Mouse (Mus musculus): Measurements from ENCODE around the gene Pde4d.

Gene Pde4d

GRCm38 (mm10) chr13:109279211-109279610 is 829.5 kb downstream of the Pde4d start:
- in situ Hi-C loops (cut with MboI, MseI), result loop anchor here (10.0 kb wide), 1 partner anchor 1386 kb away; no protein-coding TSS in a partner anchor

GRCm38 (mm10) chr13:109280433-109280832 is 830.7 kb downstream of the Pde4d start:
- in situ Hi-C loops (cut with MboI, MseI), result no loop called here

- in situ Hi-C loops (cut with MboI, MseI), result no loop called here
Measured at GRCm38 (mm10) chr13:109287465-109287864, 837.7 kb downstream of the Pde4d start.

- in situ Hi-C loops (cut with MboI, MseI), result no loop called here
Measured at GRCm38 (mm10) chr13:109290922-109291321, 841.2 kb downstream of the Pde4d start.

GRCm38 (mm10) chr13:109293011-109293410 is 843.3 kb downstream of the Pde4d start:
- in situ Hi-C loops (cut with MboI, MseI), result no loop called here

GRCm38 (mm10) chr13:109296347-109297037 is 846.7 kb downstream of the Pde4d start:
- in situ Hi-C loops (cut with MboI, MseI), result no loop called here

- in situ Hi-C loops (cut with MboI, MseI), result no loop called here
Measured at GRCm38 (mm10) chr13:109298852-109299251, 849.1 kb downstream of the Pde4d start.

- in situ Hi-C loops (cut with MboI, MseI), result no loop called here
Measured at GRCm38 (mm10) chr13:109299511-109300250, 849.9 kb downstream of the Pde4d start.

- in situ Hi-C loops (cut with MboI, MseI), result no loop called here
Measured at GRCm38 (mm10) chr13:109312542-109312941, 862.8 kb downstream of the Pde4d start.

GRCm38 (mm10) chr13:109315608-109316007 is 865.9 kb downstream of the Pde4d start:
- in situ Hi-C loops (cut with MboI, MseI), result no loop called here

GRCm38 (mm10) chr13:109317644-109318043 is 867.9 kb downstream of the Pde4d start:
- in situ Hi-C loops (cut with MboI, MseI), result no loop called here

- in situ Hi-C loops (cut with MboI, MseI), result no loop called here
Measured at GRCm38 (mm10) chr13:109318434-109318998, 868.8 kb downstream of the Pde4d start.

- in situ Hi-C loops (cut with MboI, MseI), result no loop called here
Measured at GRCm38 (mm10) chr13:109326061-109326460, 876.3 kb downstream of the Pde4d start.

- in situ Hi-C loops (cut with MboI, MseI), result no loop called here
Measured at GRCm38 (mm10) chr13:109331563-109331962, 881.8 kb downstream of the Pde4d start.

- in situ Hi-C loops (cut with MboI, MseI), result loop anchor here (5.0 to 10.0 kb wide), 2 partner anchors 107 to 210 kb away; no protein-coding TSS in a partner anchor
Measured at GRCm38 (mm10) chr13:109341902-109342301, 892.2 kb downstream of the Pde4d start.

- in situ Hi-C loops (cut with MboI, MseI), result loop anchor here (5.0 to 10.0 kb wide), 2 partner anchors 108 to 210 kb away; no protein-coding TSS in a partner anchor
Measured at GRCm38 (mm10) chr13:109342469-109342868, 892.7 kb downstream of the Pde4d start.

GRCm38 (mm10) chr13:109343596-109343995 is 893.8 kb downstream of the Pde4d start:
- in situ Hi-C loops (cut with MboI, MseI), result loop anchor here (5.0 to 10.0 kb wide), 2 partner anchors 109 to 209 kb away; no protein-coding TSS in a partner anchor

- in situ Hi-C loops (cut with MboI, MseI), result loop anchor here (10.0 kb wide), 1 partner anchor 113 kb away; no protein-coding TSS in a partner anchor
Measured at GRCm38 (mm10) chr13:109347770-109348169, 898.0 kb downstream of the Pde4d start.

GRCm38 (mm10) chr13:109348316-109348715 is 898.6 kb downstream of the Pde4d start:
- in situ Hi-C loops (cut with MboI, MseI), result loop anchor here (10.0 kb wide), 1 partner anchor 114 kb away; no protein-coding TSS in a partner anchor

GRCm38 (mm10) chr13:109350100-109350499 is 900.4 kb downstream of the Pde4d start:
- in situ Hi-C loops (cut with MboI, MseI), result no loop called here

GRCm38 (mm10) chr13:109354017-109354416 is 904.3 kb downstream of the Pde4d start:
- in situ Hi-C loops (cut with MboI, MseI), result no loop called here

GRCm38 (mm10) chr13:109356252-109356651 is 906.5 kb downstream of the Pde4d start:
- in situ Hi-C loops (cut with MboI, MseI), result no loop called here

All from regulatory T cell (primary cell).